ENCODE assay signal across 26 mouse cellular contexts in the genomic region with DNA sequence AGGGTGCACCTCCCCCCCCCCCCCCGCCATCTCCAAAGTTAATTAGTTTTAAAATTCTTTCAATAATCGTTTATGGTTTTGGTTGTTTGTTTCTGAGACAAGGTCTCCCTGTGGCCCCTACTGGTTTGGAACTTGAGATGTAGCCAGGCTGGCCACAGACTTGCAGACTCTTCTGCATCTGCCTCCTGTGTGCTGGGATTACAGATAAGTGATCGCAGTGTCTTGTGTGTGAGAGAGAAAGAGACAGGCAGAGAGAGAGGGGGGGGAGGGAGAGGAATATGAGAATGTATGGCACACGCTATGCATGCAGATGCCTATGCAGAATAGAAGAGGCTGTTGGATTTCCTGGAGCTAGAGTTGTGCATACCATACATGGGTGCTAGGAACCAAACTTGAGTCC. TPM values are rescaled to one million over a fixed set of nuclear protein-coding genes. Genes with fewer than 3 reads are reported as not detected.
DNase-seq lines count a peak whose midpoint lies in the region; ATAC-seq and TF ChIP-seq lines count a peak whose summit lies in the region.
"Had no signal": no experiment of that assay in that cellular context is flagged by ENCODE, and none has a peak within 500 bp of the region (broad histone marks: within the 10 kb centered on the region; RNA-seq: fewer than 3 reads in every experiment).

No protein-coding gene starts in this region.

- no peak for ATAC-seq in heart, embryonic 11.5 days (replicated peaks; ENCODE audit: insufficient number of reproducible peaks, low FRiP score, low TSS enrichment)
- ATAC-seq in neural tube, embryonic 12.5 days (ENCODE audit: low FRiP score, low read depth), result no peak
- no peak for ATAC-seq in neural tube, embryonic 15.5 days (ENCODE audit: low FRiP score)
- ATAC-seq in liver, embryonic 16.5 days (ENCODE audit: low read depth), result no peak
- ATAC-seq: CD4-positive, CD25-positive, alpha-beta regulatory T cell, adult 4 months; forebrain, embryonic 15.5 days; Patski had no signal

- H3K4me2 ChIP-seq in heart, embryonic 11.5 days, result peak overlapping the region; percentile 92; the same call in 1 of the 2 replicates
- H3K4me2 ChIP-seq in neural tube, embryonic 12.5 days (replicated peaks), result peak overlapping the region; percentile 73; the same call in 1 of the 2 replicates
- no peak overlapping the region for H3K4me2 ChIP-seq in neural tube, embryonic 15.5 days
- H3K4me2 ChIP-seq in liver, embryonic 16.5 days (ENCODE audit: low read depth, low read length), result peak overlapping the region; percentile 71
- H3K4me2 ChIP-seq: forebrain, embryonic 15.5 days had no signal

- no peak overlapping the region for H3K27ac ChIP-seq in heart, embryonic 11.5 days (ENCODE audit: low read depth, low read length)
- no peak overlapping the region for H3K27ac ChIP-seq in heart, adult 2 months
- H3K27ac ChIP-seq in neural tube, embryonic 12.5 days, result no peak overlapping the region
- no peak overlapping the region for H3K27ac ChIP-seq in neural tube, embryonic 15.5 days (replicated peaks)
- no peak overlapping the region for H3K27ac ChIP-seq in liver, embryonic 16.5 days (ENCODE audit: low read length)
- H3K27ac ChIP-seq: embryonic facial prominence, embryonic 12.5 days; forebrain, embryonic 15.5 days; heart, embryonic 10.5 days; hindbrain, embryonic 14.5 days; kidney, postnatal 0 days; left cerebral cortex, adult 2 months; limb, embryonic 10.5 days; stomach, postnatal 0 days had no signal

- TF ChIP-seq POLR2A in heart, adult 2 months (IDR thresholded peaks at IDR 0.05; ENCODE audit: insufficient read depth, low read depth, low read length), result no peak

- H3K4me3 ChIP-seq in heart, embryonic 11.5 days (ENCODE audit: low read depth, low read length), result no peak overlapping the region
- no peak overlapping the region for H3K4me3 ChIP-seq in heart, adult 2 months
- H3K4me3 ChIP-seq in neural tube, embryonic 12.5 days, result no peak overlapping the region
- no peak overlapping the region for H3K4me3 ChIP-seq in neural tube, embryonic 15.5 days (replicated peaks)
- H3K4me3 ChIP-seq in liver, embryonic 16.5 days (ENCODE audit: low read depth, low read length), result peak overlapping the region; percentile 84; the same call in 1 of the 2 replicates
- H3K4me3 ChIP-seq: embryonic facial prominence, embryonic 12.5 days; left cerebral cortex, adult 2 months had no signal

- no peaks in the 10 kb centered on the region for H3K9me3 ChIP-seq in heart, embryonic 11.5 days (replicated peaks; ENCODE audit: control insufficient read depth, low read length)
- H3K9me3 ChIP-seq in neural tube, embryonic 12.5 days, result no peaks in the 10 kb centered on the region
- no peaks in the 10 kb centered on the region for H3K9me3 ChIP-seq in neural tube, embryonic 15.5 days (replicated peaks)
- no peaks in the 10 kb centered on the region for H3K9me3 ChIP-seq in liver, embryonic 16.5 days (replicated peaks; ENCODE audit: control insufficient read depth, low read length)
- H3K9me3 ChIP-seq: embryonic facial prominence, embryonic 12.5 days; forebrain, embryonic 15.5 days; heart, embryonic 10.5 days; limb, embryonic 10.5 days had no signal

- H3K9ac ChIP-seq in heart, embryonic 11.5 days (ENCODE audit: low read depth, low read length), result no peak overlapping the region
- no peak overlapping the region for H3K9ac ChIP-seq in heart, adult 2 months (ENCODE audit: low read depth, low read length)
- no peak overlapping the region for H3K9ac ChIP-seq in neural tube, embryonic 12.5 days
- H3K9ac ChIP-seq in neural tube, embryonic 15.5 days (replicated peaks), result no peak overlapping the region
- peak overlapping the region; percentile 88; the same call in 1 of the 2 replicates for H3K9ac ChIP-seq in liver, embryonic 16.5 days (ENCODE audit: low read depth, low read length)
- H3K9ac ChIP-seq: embryonic facial prominence, embryonic 12.5 days; forebrain, embryonic 15.5 days; hindbrain, embryonic 14.5 days had no signal

- no peak for TF ChIP-seq EP300 in heart, adult 2 months (IDR thresholded peaks at IDR 0.05; ENCODE audit: insufficient read depth, low read depth, low read length)

- TF ChIP-seq CTCF in heart, adult 2 months (IDR thresholded peaks at IDR 0.05), result no peak

- peaks cover 31% of the 10 kb centered on the region for H3K36me3 ChIP-seq in heart, embryonic 11.5 days (ENCODE audit: control insufficient read depth, insufficient read depth, low read length)
- 0 out of 2 replicates have a peak, but pooled peaks cover 2% of the 10 kb centered on the region for H3K36me3 ChIP-seq in heart, adult 2 months (ENCODE audit: control insufficient read depth, insufficient read depth, low read length)
- peaks cover 47% of the 10 kb centered on the region for H3K36me3 ChIP-seq in neural tube, embryonic 12.5 days
- peaks cover 48% of the 10 kb centered on the region for H3K36me3 ChIP-seq in neural tube, embryonic 15.5 days
- peaks cover 39% of the 10 kb centered on the region for H3K36me3 ChIP-seq in liver, embryonic 16.5 days (ENCODE audit: control insufficient read depth, insufficient read depth)

- peaks cover 8% of the 10 kb centered on the region for H3K79me2 ChIP-seq in heart, adult 2 months (replicated peaks; ENCODE audit: control insufficient read depth, insufficient read depth, low read length)

- intact Hi-C loops in heart, adult 2 months (cut with DNase I), result no loop called here

- no peaks in the 10 kb centered on the region for H3K27me3 ChIP-seq in heart, embryonic 11.5 days (ENCODE audit: control insufficient read depth, insufficient read depth, low read length)
- H3K27me3 ChIP-seq in heart, adult 2 months (ENCODE audit: control insufficient read depth, insufficient read depth, low read length), result no peaks in the 10 kb centered on the region
- no peaks in the 10 kb centered on the region for H3K27me3 ChIP-seq in neural tube, embryonic 12.5 days (replicated peaks)
- no peaks in the 10 kb centered on the region for H3K27me3 ChIP-seq in neural tube, embryonic 15.5 days (replicated peaks)
- no peaks in the 10 kb centered on the region for H3K27me3 ChIP-seq in liver, embryonic 16.5 days (ENCODE audit: control insufficient read depth, insufficient read depth, low read depth, low read length)
- H3K27me3 ChIP-seq: embryonic facial prominence, embryonic 12.5 days; forebrain, embryonic 15.5 days; Patski had no signal

- 80% methylated on average over 4 of the region's 4 CpGs for WGBS in heart, embryonic 11.5 days (ENCODE audit: insufficient replicate concordance)
- WGBS in heart, adult 2 months, result 89% methylated on average over 4 of the region's 4 CpGs
- 91% methylated on average over 4 of the region's 4 CpGs for WGBS in neural tube, embryonic 12.5 days
- 98% methylated on average over 4 of the region's 4 CpGs for WGBS in neural tube, embryonic 15.5 days
- 32% methylated on average over 4 of the region's 4 CpGs for WGBS in liver, embryonic 16.5 days (ENCODE audit: insufficient replicate concordance)

- DNase-seq in heart, adult 2 months, result no peak
- DNase-seq in adrenal gland, adult 18-20 months (ENCODE audit: low spot score in 2 of 2), result no peak
- no peak for DNase-seq in lung, adult 18-20 months
- DNase-seq: adrenal gland, adult 2 months; cerebellum, adult 18-20 months; cerebellum, postnatal 14 days; heart, postnatal 36 days; kidney, adult 2 months; lung, postnatal 14 days; thymus, adult 2 months had no signal

- peaks cover 7% of the 10 kb centered on the region for H3K4me1 ChIP-seq in heart, embryonic 11.5 days (ENCODE audit: control insufficient read depth, insufficient read depth, low read length)
- H3K4me1 ChIP-seq in heart, adult 2 months (ENCODE audit: control insufficient read depth, insufficient read depth, low read length), result peaks cover 4% of the 10 kb centered on the region
- peaks cover 14% of the 10 kb centered on the region for H3K4me1 ChIP-seq in neural tube, embryonic 12.5 days
- H3K4me1 ChIP-seq in neural tube, embryonic 15.5 days, result peaks cover 27% of the 10 kb centered on the region
- H3K4me1 ChIP-seq in liver, embryonic 16.5 days (ENCODE audit: control insufficient read depth, low read depth, low read length), result peaks cover 29% of the 10 kb centered on the region

RNA-seq across cellular contexts. Expression of a gene that starts 2.1 kb away (rescaled TPM):
- 100.0 and 113 TPM in 2 replicates for polyA plus RNA-seq in heart, embryonic 11.5 days (2014; fragmentation: Nextera tagmentation; extraction: Ambion mirVana)
- 10 to 100 TPM; 66.1 to 74.8 TPM for total RNA-seq in heart, adult 2 months (2021)
- 52.7 and 68.6 TPM in 2 replicates for polyA plus RNA-seq in heart, adult 2 months (2012; rRNA removed)
- 124 and 138 TPM in 2 replicates for polyA plus RNA-seq in neural tube, embryonic 12.5 days (2016; fragmentation: Nextera tagmentation; extraction: Ambion mirVana)
- polyA plus RNA-seq in neural tube, embryonic 15.5 days (2015; fragmentation: Nextera tagmentation; extraction: Ambion mirVana), result 110 and 111 TPM in 2 replicates
- polyA plus RNA-seq in liver, embryonic 16.5 days (2015; fragmentation: Nextera tagmentation; extraction: Ambion mirVana), result 61.7 and 68.8 TPM in 2 replicates
- 100 to 1,000 TPM; 107 to 126 TPM for total RNA-seq in adrenal gland, adult 18-20 months (2021)

RNA-seq across cellular contexts. Expression of a gene that starts 11.0 kb away (rescaled TPM):
- 1,289 and 1,462 TPM in 2 replicates for polyA plus RNA-seq in heart, embryonic 11.5 days (2014; fragmentation: Nextera tagmentation; extraction: Ambion mirVana)
- total RNA-seq in heart, adult 2 months (2021), result 100 to 1,000 TPM in 1 of 2 experiments, 10 to 100 TPM in 1; 92.2 to 130 TPM
- polyA plus RNA-seq in heart, adult 2 months (2012; rRNA removed), result 212 and 327 TPM in 2 replicates
- polyA plus RNA-seq in neural tube, embryonic 12.5 days (2016; fragmentation: Nextera tagmentation; extraction: Ambion mirVana), result 656 and 664 TPM in 2 replicates
- 460 and 559 TPM in 2 replicates for polyA plus RNA-seq in neural tube, embryonic 15.5 days (2015; fragmentation: Nextera tagmentation; extraction: Ambion mirVana)
- polyA plus RNA-seq in liver, embryonic 16.5 days (2015; fragmentation: Nextera tagmentation; extraction: Ambion mirVana), result 5,943 and 6,062 TPM in 2 replicates
- 100 to 1,000 TPM; 551 to 749 TPM for total RNA-seq in adrenal gland, adult 18-20 months (2021)

RNA-seq across cellular contexts. Expression of a gene that starts 42.9 kb away (rescaled TPM):
- polyA plus RNA-seq in heart, embryonic 11.5 days (2014; fragmentation: Nextera tagmentation; extraction: Ambion mirVana), result 0.46 and 0.66 TPM in 2 replicates
- under 1 TPM; 0.57 to 0.68 TPM for total RNA-seq in heart, adult 2 months (2021)
- polyA plus RNA-seq in heart, adult 2 months (2012; rRNA removed), result 0.25 and 0.44 TPM in 2 replicates
- 1.3 and 1.7 TPM in 2 replicates for polyA plus RNA-seq in neural tube, embryonic 12.5 days (2016; fragmentation: Nextera tagmentation; extraction: Ambion mirVana)
- 1.1 and 1.3 TPM in 2 replicates for polyA plus RNA-seq in neural tube, embryonic 15.5 days (2015; fragmentation: Nextera tagmentation; extraction: Ambion mirVana)
- 0.60 and 0.70 TPM in 2 replicates for polyA plus RNA-seq in liver, embryonic 16.5 days (2015; fragmentation: Nextera tagmentation; extraction: Ambion mirVana)
- 1 to 10 TPM; 1.5 to 2.1 TPM for total RNA-seq in adrenal gland, adult 18-20 months (2021)
- total RNA-seq: liver, adult 2 months had no signal
- polyA plus RNA-seq: liver, adult 2 months; small intestine, adult 2 months had no signal

RNA-seq across cellular contexts. Expression of a gene that starts 43.8 kb away (rescaled TPM):
- polyA plus RNA-seq in heart, embryonic 11.5 days (2014; fragmentation: Nextera tagmentation; extraction: Ambion mirVana), result 28.5 and 34.7 TPM in 2 replicates
- total RNA-seq in heart, adult 2 months (2021), result 10 to 100 TPM; 50.5 to 52.8 TPM
- polyA plus RNA-seq in heart, adult 2 months (2012; rRNA removed), result 64.8 and 82.4 TPM in 2 replicates
- 44.3 and 47.5 TPM in 2 replicates for polyA plus RNA-seq in neural tube, embryonic 12.5 days (2016; fragmentation: Nextera tagmentation; extraction: Ambion mirVana)
- 49.2 and 52.0 TPM in 2 replicates for polyA plus RNA-seq in neural tube, embryonic 15.5 days (2015; fragmentation: Nextera tagmentation; extraction: Ambion mirVana)
- polyA plus RNA-seq in liver, embryonic 16.5 days (2015; fragmentation: Nextera tagmentation; extraction: Ambion mirVana), result 14.9 and 15.2 TPM in 2 replicates
- total RNA-seq in adrenal gland, adult 18-20 months (2021), result 10 to 100 TPM; 36.1 to 36.2 TPM

RNA-seq across cellular contexts. Expression of a gene that starts 43.8 kb away (rescaled TPM):
- 252 and 277 TPM in 2 replicates for polyA plus RNA-seq in heart, embryonic 11.5 days (2014; fragmentation: Nextera tagmentation; extraction: Ambion mirVana)
- 100 to 1,000 TPM; 216 to 234 TPM for total RNA-seq in heart, adult 2 months (2021)
- polyA plus RNA-seq in heart, adult 2 months (2012; rRNA removed), result 110 and 266 TPM in 2 replicates
- polyA plus RNA-seq in neural tube, embryonic 12.5 days (2016; fragmentation: Nextera tagmentation; extraction: Ambion mirVana), result 313 and 363 TPM in 2 replicates
- polyA plus RNA-seq in neural tube, embryonic 15.5 days (2015; fragmentation: Nextera tagmentation; extraction: Ambion mirVana), result 261 and 304 TPM in 2 replicates
- 190 and 213 TPM in 2 replicates for polyA plus RNA-seq in liver, embryonic 16.5 days (2015; fragmentation: Nextera tagmentation; extraction: Ambion mirVana)
- total RNA-seq in adrenal gland, adult 18-20 months (2021), result 100 to 1,000 TPM; 356 to 357 TPM
